Mouse (Mus musculus): ENCODE results near the gene P3h3. TPM values are rescaled to one million over a fixed set of nuclear protein-coding genes. Genes with fewer than 3 reads are reported as not detected.

P3h3 gene
- polyA plus RNA-seq, 1 experiment: 123 TPM

- TF ChIP-seq POLR2A (IDR thresholded peaks at IDR 0.05; ENCODE audit: borderline replicate concordance, extremely low read depth, insufficient read depth, insufficient read length, poor library complexity, severe bottlenecking) (no peak), CTCF (IDR thresholded peaks at IDR 0.05; ENCODE audit: borderline replicate concordance, extremely low read depth, insufficient read depth, insufficient read length) (no peak)
- no peak for DNase-seq (ENCODE audit: low read depth)
These were observed 33.4 kb upstream of the P3h3 start for GRCm38 (mm10) chr6:124890997-124891396.

GRCm38 (mm10) chr6:124888555-124889125, 31.1 kb upstream of the P3h3 start:
- TF ChIP-seq CTCF (IDR thresholded peaks at IDR 0.05; ENCODE audit: borderline replicate concordance, extremely low read depth, insufficient read depth, insufficient read length): no peak
- no peak for TF ChIP-seq POLR2A (IDR thresholded peaks at IDR 0.05; ENCODE audit: borderline replicate concordance, extremely low read depth, insufficient read depth, insufficient read length, poor library complexity, severe bottlenecking)
- no peak for DNase-seq (ENCODE audit: low read depth)

DNA sequence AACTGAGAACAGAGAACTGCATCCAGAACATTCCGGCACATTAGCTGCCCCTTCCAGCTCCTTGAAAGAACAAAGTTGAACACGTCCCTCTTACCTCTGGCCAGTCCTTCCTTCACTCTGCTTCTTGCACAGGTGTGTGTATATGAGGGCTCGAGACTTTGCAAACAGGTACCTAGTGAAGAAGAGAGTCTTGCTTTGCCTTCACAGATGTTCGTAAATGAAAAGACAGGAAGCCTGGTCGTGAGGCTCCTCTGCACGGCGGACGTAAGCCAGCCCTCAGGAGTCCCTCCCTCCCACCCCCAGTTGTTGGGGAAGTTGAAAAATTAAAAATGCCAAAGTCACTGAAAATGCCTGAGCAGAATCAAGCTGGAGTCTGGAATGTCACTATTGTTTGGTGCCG, 30.4 kb upstream of the P3h3 start, which contains the start of gene Cd4:
TSS of gene Cd4 (minus strand) at position 236 of the 400 bp plus-strand sequence.
- DNase-seq (ENCODE audit: low read depth): no peak
- TF ChIP-seq POLR2A (IDR thresholded peaks at IDR 0.05; ENCODE audit: borderline replicate concordance, extremely low read depth, insufficient read depth, insufficient read length, poor library complexity, severe bottlenecking): no peak
- TF ChIP-seq CTCF (IDR thresholded peaks at IDR 0.05; ENCODE audit: borderline replicate concordance, extremely low read depth, insufficient read depth, insufficient read length): no peak

- no peak for DNase-seq (ENCODE audit: low read depth)
- TF ChIP-seq CTCF (IDR thresholded peaks at IDR 0.05; ENCODE audit: borderline replicate concordance, extremely low read depth, insufficient read depth, insufficient read length) (no peak), POLR2A (IDR thresholded peaks at IDR 0.05; ENCODE audit: borderline replicate concordance, extremely low read depth, insufficient read depth, insufficient read length, poor library complexity, severe bottlenecking) (no peak)
These were observed 28.4 kb upstream of the P3h3 start for GRCm38 (mm10) chr6:124885956-124886381.

DNA sequence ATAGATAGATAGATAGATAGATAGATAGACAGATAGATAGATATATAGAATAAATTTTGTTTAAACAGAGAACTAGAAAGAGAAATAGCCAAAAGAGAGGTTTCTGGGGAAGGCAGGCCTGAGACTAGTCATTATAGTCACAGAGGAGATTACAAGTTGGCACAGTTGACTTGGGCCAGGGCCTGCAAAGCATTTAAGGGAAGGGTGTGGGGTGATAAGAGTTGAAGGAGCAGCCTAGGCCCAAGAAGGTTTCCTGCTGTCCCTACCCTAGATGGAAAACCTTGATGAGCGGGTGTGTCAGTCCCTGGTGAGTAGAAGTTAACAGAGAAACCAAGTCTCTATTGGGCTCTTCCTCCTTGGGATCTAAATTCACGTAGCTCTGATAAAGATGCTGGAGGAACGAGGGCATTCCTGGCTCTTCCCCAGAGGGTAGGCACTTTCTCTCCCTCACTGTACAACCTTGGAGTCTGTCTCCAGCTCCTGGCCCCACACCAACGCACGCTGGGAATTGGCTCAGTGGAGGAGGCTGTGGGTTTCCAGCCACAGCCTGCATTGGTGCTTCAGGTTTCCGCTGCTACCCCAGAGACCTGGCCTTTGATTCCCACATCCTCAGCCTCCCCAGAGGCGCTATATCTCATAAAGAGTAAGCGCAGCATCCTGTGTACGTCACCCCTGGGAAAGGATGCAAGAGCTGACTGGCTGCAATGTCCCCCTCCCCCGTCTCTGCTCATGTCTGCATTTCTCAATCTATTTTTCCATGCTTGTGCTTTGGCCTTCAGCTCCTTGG, 27.4 kb upstream of the P3h3 start:
- DNase-seq (ENCODE audit: low read depth): no peak
- no peak for TF ChIP-seq POLR2A (IDR thresholded peaks at IDR 0.05; ENCODE audit: borderline replicate concordance, extremely low read depth, insufficient read depth, insufficient read length, poor library complexity, severe bottlenecking)
- TF ChIP-seq CTCF (IDR thresholded peaks at IDR 0.05; ENCODE audit: borderline replicate concordance, extremely low read depth, insufficient read depth, insufficient read length): no peak

DNA sequence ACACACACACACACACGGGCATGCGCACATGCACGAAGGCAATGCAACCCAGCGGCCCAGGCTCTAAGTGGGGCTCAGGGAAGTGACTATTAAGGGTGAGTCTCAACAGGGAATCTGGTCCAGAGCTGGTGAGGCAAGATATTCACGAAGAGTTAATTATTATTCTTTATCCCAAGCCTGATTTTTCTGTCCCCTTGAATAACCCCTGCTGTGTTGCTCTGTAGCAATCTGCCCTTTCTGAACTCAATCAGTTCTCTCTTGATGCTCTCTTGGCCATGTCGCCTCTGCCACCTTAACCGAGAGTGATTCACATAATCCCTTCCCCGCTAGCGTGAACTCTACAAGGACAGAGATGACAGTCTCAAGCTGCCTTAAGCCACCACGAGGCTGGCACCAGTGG, 25.8 kb upstream of the P3h3 start:
- DNase-seq (ENCODE audit: low read depth): no peak
- TF ChIP-seq POLR2A (IDR thresholded peaks at IDR 0.05; ENCODE audit: borderline replicate concordance, extremely low read depth, insufficient read depth, insufficient read length, poor library complexity, severe bottlenecking) (no peak), CTCF (IDR thresholded peaks at IDR 0.05; ENCODE audit: borderline replicate concordance, extremely low read depth, insufficient read depth, insufficient read length) (no peak)

DNA sequence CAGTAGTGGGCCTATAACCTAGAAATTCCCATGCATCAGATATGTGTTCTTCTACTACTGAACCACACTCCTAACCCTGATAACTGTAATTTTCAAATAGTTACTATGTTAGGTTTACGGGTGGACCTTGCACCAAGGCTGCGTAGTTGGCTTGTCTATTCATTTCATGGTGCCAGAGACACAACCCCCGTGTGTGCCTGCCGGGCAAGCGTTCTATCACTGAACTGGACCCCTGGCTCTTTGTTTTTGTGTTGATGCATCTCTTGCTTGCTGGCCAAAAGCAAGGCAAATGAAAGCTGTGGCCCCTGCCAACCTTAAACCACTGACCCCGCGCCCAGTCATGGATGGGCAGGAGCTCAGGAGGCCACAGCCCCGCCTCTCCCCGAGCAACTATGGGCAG, 24.3 kb upstream of the P3h3 start:
- no peak for TF ChIP-seq POLR2A (IDR thresholded peaks at IDR 0.05; ENCODE audit: borderline replicate concordance, extremely low read depth, insufficient read depth, insufficient read length, poor library complexity, severe bottlenecking)
- no peak for TF ChIP-seq CTCF (IDR thresholded peaks at IDR 0.05; ENCODE audit: borderline replicate concordance, extremely low read depth, insufficient read depth, insufficient read length)
- no peak for DNase-seq (ENCODE audit: low read depth)

DNA sequence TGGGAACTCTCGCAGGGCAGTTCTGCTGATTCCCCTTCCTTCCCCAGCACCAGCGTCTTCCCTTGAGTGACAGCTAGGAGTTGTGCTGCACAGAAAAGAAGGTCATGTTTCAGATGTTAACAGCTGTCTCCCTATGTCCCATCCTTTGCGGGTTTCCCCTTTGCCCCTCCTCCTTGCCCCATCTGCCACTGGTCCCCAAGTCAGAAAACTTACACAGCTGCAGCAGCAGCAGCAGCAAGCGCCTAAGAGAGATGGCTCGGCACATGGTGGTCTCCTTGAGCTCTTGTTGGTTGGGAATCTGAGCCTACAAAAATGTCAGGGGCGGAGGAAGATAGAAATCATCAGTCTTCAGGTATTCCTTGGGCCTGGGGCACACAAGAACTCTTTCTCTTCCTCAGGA, 21.8 kb upstream of the P3h3 start:
- no peak for TF ChIP-seq CTCF (IDR thresholded peaks at IDR 0.05; ENCODE audit: borderline replicate concordance, extremely low read depth, insufficient read depth, insufficient read length)
- no peak for TF ChIP-seq POLR2A (IDR thresholded peaks at IDR 0.05; ENCODE audit: borderline replicate concordance, extremely low read depth, insufficient read depth, insufficient read length, poor library complexity, severe bottlenecking)
- no peak for DNase-seq (ENCODE audit: low read depth)

DNA sequence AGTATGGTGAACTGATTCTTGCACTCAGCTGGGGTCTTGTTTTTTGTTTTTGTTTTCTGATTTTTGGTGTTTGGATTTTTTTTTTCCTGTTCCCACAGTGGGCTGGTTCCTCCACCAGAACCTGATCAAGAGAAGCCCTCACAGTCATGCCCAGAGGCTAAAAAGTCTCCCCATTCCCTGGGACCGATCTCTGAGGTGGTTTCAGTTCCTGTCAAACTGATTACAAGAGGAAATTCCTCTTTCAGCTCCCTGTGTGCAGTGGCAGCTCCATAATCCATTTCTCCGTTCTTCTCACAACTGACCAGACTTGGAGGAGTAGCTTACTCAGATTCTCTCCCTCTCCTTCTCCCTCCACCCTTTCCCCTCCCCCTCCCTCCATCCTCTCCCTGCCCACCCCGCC, 16.8 kb upstream of the P3h3 start:
- TF ChIP-seq POLR2A (IDR thresholded peaks at IDR 0.05; ENCODE audit: borderline replicate concordance, extremely low read depth, insufficient read depth, insufficient read length, poor library complexity, severe bottlenecking) (no peak), CTCF (IDR thresholded peaks at IDR 0.05; ENCODE audit: borderline replicate concordance, extremely low read depth, insufficient read depth, insufficient read length) (no peak)
- DNase-seq (ENCODE audit: low read depth): no peak

DNA sequence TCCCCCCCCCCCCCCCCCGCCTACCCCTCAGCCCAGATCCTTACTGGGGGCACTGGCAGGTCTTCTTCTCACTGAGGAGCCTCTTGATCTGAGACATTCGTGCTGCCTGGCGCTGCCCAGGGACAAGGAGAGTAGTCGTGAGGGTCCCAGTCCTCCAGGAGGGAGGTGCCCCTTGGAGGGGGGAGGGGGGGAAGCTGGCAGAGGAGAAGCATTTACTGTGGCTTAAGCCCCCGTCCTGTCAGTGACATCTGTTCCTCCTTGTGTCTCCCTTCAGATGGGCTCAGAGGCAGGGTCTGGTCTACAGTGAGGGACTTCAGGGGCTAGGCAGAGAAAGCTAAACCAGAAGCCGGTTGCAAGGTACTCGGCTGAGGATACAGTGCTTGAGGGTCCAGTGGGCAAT, 9.0 kb upstream of the P3h3 start:
- no peak for DNase-seq (ENCODE audit: low read depth)
- no peak for TF ChIP-seq CTCF (IDR thresholded peaks at IDR 0.05; ENCODE audit: borderline replicate concordance, extremely low read depth, insufficient read depth, insufficient read length)
- TF ChIP-seq POLR2A (IDR thresholded peaks at IDR 0.05; ENCODE audit: borderline replicate concordance, extremely low read depth, insufficient read depth, insufficient read length, poor library complexity, severe bottlenecking): no peak

GRCm38 (mm10) chr6:124865766-124866362, 8.3 kb upstream of the P3h3 start:
- DNase-seq (ENCODE audit: low read depth): no peak
- no peak for TF ChIP-seq CTCF (IDR thresholded peaks at IDR 0.05; ENCODE audit: borderline replicate concordance, extremely low read depth, insufficient read depth, insufficient read length)
- no peak for TF ChIP-seq POLR2A (IDR thresholded peaks at IDR 0.05; ENCODE audit: borderline replicate concordance, extremely low read depth, insufficient read depth, insufficient read length, poor library complexity, severe bottlenecking)

Data from brain, embryonic 14.5 days (tissue).